Mouse (Mus musculus) embryonic facial prominence, embryonic 11.5 days (tissue): ENCODE measurements around the gene Tepsin. TPM values are rescaled to one million over a fixed set of nuclear protein-coding genes. Genes with fewer than 3 reads are reported as not detected.

Source experiments
- ATAC-seq: fragments of 200-750 bp; cut with Nextera tagmentation; replicated peaks from 2 replicates; pipeline ENCODE4 v1.8.0; 2017; ENCODE audit warnings: low read depth; ENCODE audit not compliant: insufficient number of reproducible peaks, low FRiP score, low TSS enrichment
- DNase-seq: peaks from one replicate; pipeline ENCODE4 v3.0.0-alpha.2; 2015; ENCODE audit warnings: low spot score
- H3K27ac ChIP-seq: fragments of 300-500 bp; sonication (generic); replicated peaks from 2 replicates; pipeline ENCODE4 v1.5.1; 2014; ENCODE audit warnings: mild to moderate bottlenecking, low read depth, low read length, control low read depth
- H3K27me3 ChIP-seq: fragments of 300-500 bp; sonication (generic); 2 replicates; pipeline ENCODE4 v1.6.1; 2014; ENCODE audit warnings: mild to moderate bottlenecking, low read length, moderate library complexity, mixed read lengths; ENCODE audit not compliant: control insufficient read depth, insufficient read depth
- H3K36me3 ChIP-seq: fragments of 300-500 bp; sonication (generic); replicated peaks from 2 replicates; pipeline ENCODE4 v1.6.1; 2014; ENCODE audit warnings: low read depth, mild to moderate bottlenecking, low read length, moderate library complexity, mixed read lengths; ENCODE audit not compliant: control insufficient read depth, insufficient read depth
- H3K4me1 ChIP-seq: fragments of 300-500 bp; sonication (generic); 2 replicates; pipeline ENCODE4 v1.6.1; 2014; ENCODE audit warnings: low read length, mixed read lengths; ENCODE audit not compliant: control insufficient read depth, insufficient read depth
- H3K4me2 ChIP-seq: fragments of 300-500 bp; sonication (generic); 2 replicates; pipeline ENCODE4 v1.6.1; 2014; ENCODE audit warnings: low read depth, mild to moderate bottlenecking, control low read depth, low read length, moderate library complexity
- H3K4me3 ChIP-seq: fragments of 300-500 bp; sonication (generic); 2 replicates; pipeline ENCODE4 v1.5.1; 2014; ENCODE audit warnings: low read depth, low read length, control low read depth
- H3K9ac ChIP-seq: fragments of 300-500 bp; sonication (generic); replicated peaks from 2 replicates; pipeline ENCODE4 v1.6.1; 2014; ENCODE audit warnings: mild to moderate bottlenecking, control low read depth, low read length
- H3K9me3 ChIP-seq: fragments of 300-500 bp; sonication (generic); replicated peaks from 2 replicates; pipeline ENCODE4 v1.6.1; 2016; ENCODE audit warnings: mild to moderate bottlenecking, low read length, inconsistent platforms, mixed read lengths; ENCODE audit not compliant: control insufficient read depth
- WGBS: fragments of 180-500 bp; shearing (Covaris S2); extraction: QIAGEN DNeasy Blood & Tissue Kit; methylation state at CpG from one replicate; pipeline ENCODE4 v1.1.7; 2014; 5-methylcytosine and 5-hydroxymethylcytosine counted together
- polyA plus RNA-seq: library from polyadenylated mRNA; unstranded; fragments of >200 nt; fragmentation: Nextera tagmentation; extraction: Ambion mirVana; gene quantifications from 2 replicates; pipeline ENCODE4 v1.2.1, GENCODE M21; 2014

Gene Tepsin
- polyA plus RNA-seq, 1 experiment from 2014 or later = 10.5 TPM

DNA sequence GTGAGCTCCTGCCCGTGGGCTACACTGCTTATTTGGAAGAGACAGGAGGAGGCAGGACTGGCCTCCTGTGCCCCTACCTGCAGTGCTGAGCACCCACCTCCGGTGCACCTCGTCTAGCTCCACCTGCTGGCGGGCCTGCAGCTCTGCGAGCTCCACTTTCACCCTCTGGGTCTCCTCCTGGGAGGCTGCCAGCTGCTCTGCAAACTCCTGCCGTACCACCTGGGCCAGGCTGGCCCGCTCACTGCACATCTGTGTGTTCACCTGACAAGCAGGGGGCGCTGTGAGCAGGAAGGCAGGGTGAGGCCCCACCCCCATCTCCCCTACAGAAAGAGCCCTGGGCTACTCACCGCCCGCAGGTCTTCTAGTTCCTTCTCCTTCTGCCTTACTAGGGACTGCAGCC lies 33.2 kb downstream of the Tepsin start:
- no peaks in the 10 kb centered on the region for H3K27me3 ChIP-seq
- H3K9me3 ChIP-seq = no peaks in the 10 kb centered on the region
- no peak overlapping the region for H3K27ac ChIP-seq
- ATAC-seq = no peak
- H3K9ac ChIP-seq = no peak overlapping the region
- H3K4me2 ChIP-seq = no peak overlapping the region
- no peaks in the 10 kb centered on the region for H3K4me1 ChIP-seq
- H3K36me3 ChIP-seq = peaks cover 8% of the 10 kb centered on the region
- DNase-seq = peak; percentile 55
- H3K4me3 ChIP-seq = no peak overlapping the region
- WGBS = 43% methylated on average over 10 of the region's 10 CpGs

DNA sequence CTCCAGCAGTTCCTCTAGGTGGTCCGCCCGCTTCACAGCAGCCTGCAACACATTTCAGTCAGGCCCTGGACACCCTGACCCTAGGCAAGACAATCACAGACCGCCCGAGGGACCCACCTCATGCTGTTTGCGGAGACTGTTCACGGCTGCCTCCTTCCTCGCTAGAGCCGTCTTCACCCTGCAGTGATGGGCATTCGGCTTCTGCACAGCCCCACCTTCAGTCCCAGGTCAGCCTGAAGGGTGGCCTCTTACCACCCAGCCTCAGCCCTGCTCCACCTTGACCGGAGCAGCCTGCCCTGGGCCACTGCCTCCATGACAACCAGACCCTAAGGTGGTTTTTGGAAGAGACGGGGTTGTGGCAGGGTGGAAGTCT lies 33.9 kb downstream of the Tepsin start:
- peaks cover 8% of the 10 kb centered on the region for H3K36me3 ChIP-seq
- H3K9me3 ChIP-seq = no peaks in the 10 kb centered on the region
- no peak overlapping the region for H3K4me2 ChIP-seq
- 88% methylated on average over 11 of the region's 11 CpGs for WGBS
- no peak overlapping the region for H3K4me3 ChIP-seq
- H3K27me3 ChIP-seq = no peaks in the 10 kb centered on the region
- H3K27ac ChIP-seq = no peak overlapping the region
- DNase-seq (no peak), ATAC-seq (no peak)
- H3K9ac ChIP-seq = no peak overlapping the region
- no peaks in the 10 kb centered on the region for H3K4me1 ChIP-seq

DNA sequence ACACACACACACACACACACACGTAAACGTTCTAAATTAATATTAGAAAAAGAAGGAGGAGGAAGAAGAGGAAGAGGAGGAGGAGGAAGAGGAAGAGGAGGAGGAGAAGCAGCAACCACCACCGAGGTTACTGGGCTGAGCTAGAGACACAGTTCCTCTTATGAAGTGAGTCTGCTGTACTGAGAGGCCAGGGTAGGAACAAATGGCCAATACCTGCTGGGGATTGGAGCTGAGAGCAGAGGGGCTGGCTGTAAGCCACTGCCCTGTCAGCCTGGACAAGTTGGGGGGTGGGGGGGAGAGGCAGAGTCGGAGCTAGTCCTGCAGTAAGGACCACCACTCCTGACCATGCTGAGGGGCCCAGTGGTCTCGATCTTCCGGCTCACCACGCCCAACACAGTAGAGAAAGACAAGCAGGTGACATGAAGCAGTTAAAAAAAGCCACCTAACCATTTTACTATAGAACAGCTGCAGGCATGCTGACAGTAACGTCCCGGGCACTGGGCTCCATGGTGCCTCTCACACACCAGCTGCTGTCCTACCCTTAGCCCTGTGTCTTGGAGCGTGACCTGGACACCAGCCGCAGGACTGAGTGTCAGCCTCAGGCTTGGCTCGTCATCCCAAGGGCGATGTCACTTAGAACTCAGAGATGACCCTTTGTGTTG lies 34.4 kb downstream of the Tepsin start:
- peaks cover 8% of the 10 kb centered on the region for H3K36me3 ChIP-seq

DNA sequence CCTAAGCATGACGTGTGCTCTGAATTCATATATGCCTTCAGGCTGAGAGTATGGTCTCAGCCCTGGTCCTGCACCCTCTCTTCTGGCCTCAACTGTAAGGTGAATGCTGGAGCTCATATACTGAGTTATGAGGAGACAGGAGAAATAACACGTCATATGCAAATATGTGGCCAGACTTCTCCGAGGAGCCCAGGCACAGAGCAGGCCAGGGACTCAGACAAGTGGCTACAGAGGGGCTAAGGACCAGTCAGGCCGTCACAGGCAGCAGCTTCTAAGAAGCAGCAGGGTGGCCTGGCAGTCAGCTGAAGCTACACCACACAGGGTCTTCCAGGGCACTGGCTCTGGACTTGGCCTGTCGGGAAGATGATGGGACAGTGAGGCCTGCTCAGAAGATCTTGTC lies 35.2 kb downstream of the Tepsin start:
- Histone ChIP-seq H3K27me3 (no peaks in the 10 kb centered on the region), H3K4me3 (no peak overlapping the region), H3K9ac (no peak overlapping the region), H3K4me2 (no peak overlapping the region), H3K4me1 (no peaks in the 10 kb centered on the region), H3K9me3 (no peaks in the 10 kb centered on the region), H3K27ac (no peak overlapping the region), H3K36me3 (peaks cover 8% of the 10 kb centered on the region)
- no peak for DNase-seq
- WGBS = 82% methylated on average over 5 of the region's 5 CpGs
- no peak for ATAC-seq

More for the DNA sequence above, 34.4 kb downstream of the Tepsin start:
- 88% methylated on average over 13 of the region's 13 CpGs for WGBS
- no peak overlapping the region for H3K4me2 ChIP-seq
- no peak for DNase-seq
- no peaks in the 10 kb centered on the region for H3K9me3 ChIP-seq
- no peak overlapping the region for H3K27ac ChIP-seq
- no peak overlapping the region for H3K4me3 ChIP-seq
- no peaks in the 10 kb centered on the region for H3K27me3 ChIP-seq
- H3K4me1 ChIP-seq = no peaks in the 10 kb centered on the region
- no peak overlapping the region for H3K9ac ChIP-seq
- no peak for ATAC-seq

DNA sequence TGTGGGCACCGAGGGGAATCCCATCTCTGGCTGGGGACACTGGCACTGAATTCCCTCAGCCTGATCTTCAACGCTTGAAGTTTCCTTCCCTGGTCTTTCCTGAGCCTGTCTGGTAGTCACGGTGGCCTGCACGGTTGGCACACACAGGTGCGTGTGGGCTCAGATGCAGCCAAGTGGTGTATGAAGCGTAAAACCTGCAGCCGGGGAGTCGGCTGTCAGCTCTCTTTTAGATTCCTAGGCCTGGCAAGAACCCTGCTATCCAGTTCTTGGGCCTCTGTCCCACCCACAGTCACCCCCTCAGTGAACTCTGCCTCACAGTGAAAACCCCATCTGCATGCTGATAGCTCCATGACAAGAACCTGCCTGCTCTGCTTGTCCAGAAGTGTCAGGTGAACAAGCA lies 37.9 kb downstream of the Tepsin start:
- Histone ChIP-seq H3K9me3 (no peaks in the 10 kb centered on the region), H3K27me3 (no peaks in the 10 kb centered on the region), H3K9ac (no peak overlapping the region), H3K4me1 (no peaks in the 10 kb centered on the region), H3K4me3 (no peak overlapping the region), H3K36me3 (peaks cover 3% of the 10 kb centered on the region), H3K27ac (no peak overlapping the region), H3K4me2 (no peak overlapping the region)
- DNase-seq (no peak), ATAC-seq (no peak)
- WGBS = 86% methylated on average over 8 of the region's 8 CpGs

DNA sequence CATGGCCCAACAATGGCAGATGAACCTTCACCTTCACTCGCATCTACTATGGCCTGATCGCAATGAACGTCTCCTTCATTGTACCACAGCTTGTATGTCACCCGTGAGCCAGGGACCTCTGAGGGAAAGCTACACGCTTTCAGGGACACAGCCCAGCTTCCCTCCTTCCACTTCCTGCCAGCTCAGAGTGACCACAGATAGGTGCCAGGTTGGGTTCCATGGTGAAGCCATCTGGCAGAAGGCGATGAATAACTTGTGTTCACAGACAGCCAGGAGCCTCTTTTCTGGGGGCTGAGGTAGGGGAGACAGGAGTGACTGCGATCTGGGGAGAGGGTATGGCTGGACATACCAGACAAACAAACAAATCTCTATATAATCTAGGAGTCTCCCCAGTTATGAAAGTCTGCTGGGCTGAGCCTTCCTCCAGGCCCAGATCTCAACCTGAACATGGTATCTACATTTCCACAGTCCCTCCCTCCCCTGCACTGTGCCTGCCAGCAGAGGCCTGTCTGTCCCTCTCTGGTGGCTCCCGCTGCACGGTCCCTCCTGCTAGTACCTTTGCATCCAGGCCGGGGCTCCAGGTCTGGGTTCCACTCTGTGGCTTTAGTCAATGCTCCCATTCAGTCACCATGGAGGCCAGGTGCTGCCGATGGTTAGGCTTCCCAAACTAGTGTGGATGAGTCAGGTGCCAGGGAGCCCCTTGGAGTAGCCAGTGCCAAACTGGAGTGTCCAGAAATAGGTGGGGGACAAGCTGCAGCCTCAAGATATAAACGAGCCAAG lies 42.4 kb downstream of the Tepsin start:
- ATAC-seq (no peak), DNase-seq (no peak)
- Histone ChIP-seq H3K36me3 (no peaks in the 10 kb centered on the region), H3K27me3 (no peaks in the 10 kb centered on the region), H3K4me3 (no peak overlapping the region), H3K4me2 (no peak overlapping the region), H3K9ac (no peak overlapping the region), H3K27ac (no peak overlapping the region), H3K9me3 (no peaks in the 10 kb centered on the region), H3K4me1 (0 out of 2 replicates have a peak, but pooled peaks cover under 1% of the 10 kb centered on the region)
- WGBS = 83% methylated on average over 12 of the region's 12 CpGs

DNA sequence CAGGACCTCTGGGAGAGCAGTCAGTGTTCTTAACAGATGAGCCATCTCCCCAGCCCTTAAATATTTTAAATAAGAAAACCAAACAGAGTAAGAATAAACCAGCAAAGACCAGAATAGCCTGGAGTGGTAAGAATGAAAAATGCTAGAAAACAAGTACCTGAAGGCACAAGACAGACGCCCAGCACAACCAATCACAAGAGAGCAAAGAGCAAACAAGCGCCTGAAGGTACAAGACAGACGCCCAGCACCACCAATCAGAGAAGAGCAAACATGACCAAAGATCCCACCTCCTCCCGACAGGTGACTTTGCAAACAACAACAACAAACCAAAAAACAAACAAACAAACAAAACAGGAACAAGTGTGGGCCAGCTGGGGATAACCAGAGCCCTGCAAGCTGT lies 44.7 kb downstream of the Tepsin start:
- Histone ChIP-seq H3K4me1 (0 out of 2 replicates have a peak, but pooled peaks cover 2% of the 10 kb centered on the region), H3K27ac (no peak overlapping the region), H3K4me3 (no peak overlapping the region), H3K36me3 (no peaks in the 10 kb centered on the region), H3K4me2 (no peak overlapping the region), H3K9ac (no peak overlapping the region), H3K9me3 (no peaks in the 10 kb centered on the region), H3K27me3 (no peaks in the 10 kb centered on the region)
- WGBS = 78% methylated on average over 4 of the region's 4 CpGs
- ATAC-seq = no peak
- DNase-seq = no peak

DNA sequence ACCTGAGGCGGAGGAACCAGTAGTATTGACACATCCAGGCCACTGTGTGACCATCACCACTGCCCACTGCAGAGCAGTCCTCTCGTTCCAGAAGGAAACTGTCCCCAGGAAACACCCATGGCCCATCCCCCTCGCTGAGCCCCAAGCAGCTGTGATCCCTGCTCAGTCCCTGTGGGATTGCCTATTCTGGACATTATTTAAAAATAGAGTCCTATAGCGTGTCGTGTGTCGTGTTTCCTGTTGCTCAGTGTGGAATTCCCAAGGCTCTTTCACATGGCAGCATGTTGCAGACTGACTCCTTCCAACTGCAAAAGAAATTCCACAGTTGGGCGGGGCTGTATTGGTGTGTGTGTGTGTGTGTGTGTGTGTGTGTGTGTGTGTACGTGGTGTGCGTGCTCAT lies 46.3 kb downstream of the Tepsin start:
- ATAC-seq (no peak), DNase-seq (no peak)
- Histone ChIP-seq H3K4me2 (no peak overlapping the region), H3K27me3 (peaks cover 12% of the 10 kb centered on the region), H3K36me3 (no peaks in the 10 kb centered on the region), H3K9me3 (no peaks in the 10 kb centered on the region), H3K27ac (no peak overlapping the region), H3K4me3 (no peak overlapping the region), H3K9ac (no peak overlapping the region), H3K4me1 (0 out of 2 replicates have a peak, but pooled peaks cover 2% of the 10 kb centered on the region)
- 72% methylated on average over 9 of the region's 9 CpGs for WGBS
